Mouse (Mus musculus) NIH3T3 (cell line): ENCODE measurements around the gene Klf14.
A peak's percentile ranks its signal among the peaks of the same experiment; 100 is the strongest.

Experiments used
- DNase-seq: peaks from one replicate; pipeline ENCODE4 v3.0.0-alpha.2; 2012; ENCODE audit warnings: low read depth

The Klf14 gene

GRCm38 (mm10) chr6:30958736-30959540 lies at the start of gene Klf14:
Gene Klf14, minus strand, starts transcription at chr6:30959078.
- no peak for DNase-seq

GRCm38 (mm10) chr6:31006111-31006600 lies 47.3 kb upstream of the Klf14 start:
- DNase-seq, result no peak

- DNase-seq, result no peak
Observed at GRCm38 (mm10) chr6:30986393-30986792, 27.5 kb upstream of the Klf14 start.

- DNase-seq, result no peak
Observed at GRCm38 (mm10) chr6:30983021-30983420, 24.1 kb upstream of the Klf14 start.

GRCm38 (mm10) chr6:30982372-30982980 lies 23.6 kb upstream of the Klf14 start:
- DNase-seq, result peak; percentile 64

- no peak for DNase-seq
Observed at GRCm38 (mm10) chr6:30981351-30981750, 22.5 kb upstream of the Klf14 start.

- peak; percentile 11 for DNase-seq
Observed at GRCm38 (mm10) chr6:30978615-30979014, 19.7 kb upstream of the Klf14 start.

- DNase-seq, result no peak
Observed at GRCm38 (mm10) chr6:30972121-30972520, 13.2 kb upstream of the Klf14 start.

- DNase-seq, result no peak
Observed at GRCm38 (mm10) chr6:30957784-30958735, 818 bp downstream of the Klf14 start.

- DNase-seq, result no peak
Observed at GRCm38 (mm10) chr6:30939264-30939663, 19.6 kb downstream of the Klf14 start.

GRCm38 (mm10) chr6:30922821-30923220 lies 36.1 kb downstream of the Klf14 start:
- DNase-seq, result peak; percentile 68

GRCm38 (mm10) chr6:30921826-30922225 lies 37.1 kb downstream of the Klf14 start:
- no peak for DNase-seq

- DNase-seq, result no peak
Observed at GRCm38 (mm10) chr6:30920834-30921675, 37.8 kb downstream of the Klf14 start.

GRCm38 (mm10) chr6:30915473-30915872 lies 43.4 kb downstream of the Klf14 start, which contains the start of gene Tsga13:
Gene Tsga13, minus strand, starts transcription at chr6:30915573.
- DNase-seq, result no peak

- peak; percentile 15 for DNase-seq
Observed at GRCm38 (mm10) chr6:30907970-30908369, 50.9 kb downstream of the Klf14 start.
